Comparison of ENCODE assay signal across 8 mouse cellular contexts in the genomic region with DNA sequence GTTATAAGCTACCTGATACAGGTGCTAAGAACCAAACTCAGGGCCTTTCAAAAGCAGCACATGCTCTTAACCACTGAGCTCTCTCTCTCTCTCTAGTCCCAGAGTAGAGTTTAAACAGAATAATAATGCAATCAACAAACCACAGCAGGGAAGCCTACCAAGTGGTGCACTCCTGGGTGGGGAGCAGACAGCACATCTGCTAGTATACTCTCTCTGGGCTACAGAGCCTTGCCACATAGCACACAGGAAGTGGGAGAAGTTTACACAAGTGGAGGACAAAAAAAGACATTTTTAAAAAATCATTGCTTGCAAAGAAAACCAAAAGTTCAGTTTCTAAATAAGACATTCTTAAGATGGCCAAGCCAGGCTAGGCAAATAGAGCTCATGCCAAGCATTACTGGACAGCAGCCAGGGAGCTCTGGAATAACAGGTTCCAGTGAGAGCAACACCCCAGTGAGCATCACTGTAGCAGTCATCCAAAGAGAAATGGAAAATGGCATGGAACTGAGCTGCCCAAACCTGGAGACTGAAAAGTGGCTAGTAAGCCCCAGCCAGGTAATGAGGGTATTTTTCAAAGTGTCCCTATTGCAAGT.
DNase-seq lines count a peak whose midpoint lies in the region; ATAC-seq and TF ChIP-seq lines count a peak whose summit lies in the region.

No protein-coding gene starts in this region.

- no peak for ATAC-seq in kidney, postnatal 0 days (replicated peaks; ENCODE audit: low FRiP score, low read depth)
- ATAC-seq in lung, embryonic 14.5 days (ENCODE audit: insufficient read depth) = peak; percentile 73
- ATAC-seq in hindbrain, embryonic 12.5 days (ENCODE audit: low FRiP score) = no peak
- ATAC-seq in hindbrain, embryonic 14.5 days (ENCODE audit: low FRiP score) = no peak

- no peaks in the 10 kb centered on the region for H3K9me3 ChIP-seq in kidney, postnatal 0 days (replicated peaks; ENCODE audit: low read length)
- H3K9me3 ChIP-seq in lung, embryonic 14.5 days (ENCODE audit: low read depth, low read length) = no peaks in the 10 kb centered on the region
- no peaks in the 10 kb centered on the region for H3K9me3 ChIP-seq in hindbrain, embryonic 12.5 days (replicated peaks)
- no peaks in the 10 kb centered on the region for H3K9me3 ChIP-seq in hindbrain, embryonic 14.5 days (ENCODE audit: control insufficient read depth, low read length)

- no peaks in the 10 kb centered on the region for H3K27me3 ChIP-seq in kidney, postnatal 0 days (ENCODE audit: insufficient read depth, low read length)
- H3K27me3 ChIP-seq in lung, embryonic 14.5 days (ENCODE audit: insufficient read depth, low read length) = no peaks in the 10 kb centered on the region
- H3K27me3 ChIP-seq in hindbrain, embryonic 12.5 days = no peaks in the 10 kb centered on the region
- no peaks in the 10 kb centered on the region for H3K27me3 ChIP-seq in hindbrain, embryonic 14.5 days (ENCODE audit: control insufficient read depth, insufficient read depth, low read length)

- peak; percentile 34 for DNase-seq in ovary, adult 18-20 months (ENCODE audit: low spot score)
- DNase-seq in ovary, postnatal 10 days (ENCODE audit: low spot score) = no peak
- DNase-seq in frontal cortex, adult 2 months (ENCODE audit: extremely low spot score in 1 of 2, low spot score in 1 of 2) = peak; percentile 75 to 82
- DNase-seq in kidney, postnatal 0 days (ENCODE audit: low spot score) = peak; percentile 8
- peak; percentile 82 for DNase-seq in lung, embryonic 14.5 days
- peak; percentile 66 for DNase-seq in telencephalon, adult 2 months (ENCODE audit: low read depth, low spot score)
- no peak for DNase-seq in hindbrain, embryonic 14.5 days (ENCODE audit: low spot score)

- H3K4me3 ChIP-seq in kidney, postnatal 0 days (replicated peaks; ENCODE audit: low read depth, low read length) = no peak overlapping the region
- no peak overlapping the region for H3K4me3 ChIP-seq in lung, embryonic 14.5 days (ENCODE audit: low read depth, low read length)
- H3K4me3 ChIP-seq in hindbrain, embryonic 12.5 days = no peak overlapping the region
- no peak overlapping the region for H3K4me3 ChIP-seq in hindbrain, embryonic 14.5 days (replicated peaks; ENCODE audit: low read length)

- H3K4me1 ChIP-seq in kidney, postnatal 0 days (replicated peaks; ENCODE audit: insufficient read depth, low read length) = no peaks in the 10 kb centered on the region
- no peaks in the 10 kb centered on the region; the same call in 1 of the 2 replicates for H3K4me1 ChIP-seq in lung, embryonic 14.5 days (ENCODE audit: insufficient read depth)
- no peaks in the 10 kb centered on the region for H3K4me1 ChIP-seq in hindbrain, embryonic 12.5 days
- no peaks in the 10 kb centered on the region for H3K4me1 ChIP-seq in hindbrain, embryonic 14.5 days (replicated peaks; ENCODE audit: control insufficient read depth, insufficient read depth, low read length)

- no peak overlapping the region for H3K4me2 ChIP-seq in kidney, postnatal 0 days (ENCODE audit: low read length)
- H3K4me2 ChIP-seq in lung, embryonic 14.5 days = no peak overlapping the region
- no peak overlapping the region for H3K4me2 ChIP-seq in hindbrain, embryonic 12.5 days (replicated peaks)
- H3K4me2 ChIP-seq in hindbrain, embryonic 14.5 days (replicated peaks) = no peak overlapping the region

- H3K9ac ChIP-seq in kidney, postnatal 0 days (ENCODE audit: low read depth, low read length) = no peak overlapping the region
- H3K9ac ChIP-seq in lung, embryonic 14.5 days = no peak overlapping the region
- no peak overlapping the region for H3K9ac ChIP-seq in hindbrain, embryonic 12.5 days
- no peak overlapping the region for H3K9ac ChIP-seq in hindbrain, embryonic 14.5 days

- peaks cover 47% of the 10 kb centered on the region for H3K36me3 ChIP-seq in kidney, postnatal 0 days (ENCODE audit: insufficient read depth, low read length)
- peaks cover 59% of the 10 kb centered on the region for H3K36me3 ChIP-seq in lung, embryonic 14.5 days (ENCODE audit: insufficient read depth)
- peaks cover 75% of the 10 kb centered on the region for H3K36me3 ChIP-seq in hindbrain, embryonic 12.5 days
- H3K36me3 ChIP-seq in hindbrain, embryonic 14.5 days (replicated peaks; ENCODE audit: control insufficient read depth, insufficient read depth) = peaks cover 89% of the 10 kb centered on the region

- no peak overlapping the region for H3K27ac ChIP-seq in kidney, postnatal 0 days
- peak overlapping the region; percentile 42; the same call in 1 of the 2 replicates for H3K27ac ChIP-seq in lung, embryonic 14.5 days (ENCODE audit: low read depth)
- H3K27ac ChIP-seq in hindbrain, embryonic 12.5 days = no peak overlapping the region
- no peak overlapping the region for H3K27ac ChIP-seq in hindbrain, embryonic 14.5 days

- TF ChIP-seq CTCF in kidney, postnatal 0 days (IDR thresholded peaks at IDR 0.05; ENCODE audit: low read depth) = no peak
- TF ChIP-seq CTCF in lung, embryonic 14.5 days (IDR thresholded peaks at IDR 0.05; ENCODE audit: low read depth) = no peak

Comparison
In these comparisons a context has a peak if more than half of its experiments do, and no peak if none do; other contexts are left out.
1. DNase-seq: peak in ovary, adult 18-20 months (single experiment), frontal cortex, adult 2 months (2 of 2), kidney, postnatal 0 days (single experiment), lung, embryonic 14.5 days (single experiment) and telencephalon, adult 2 months (single experiment); none in ovary, postnatal 10 days (single experiment) and hindbrain, embryonic 14.5 days (single experiment).